Mouse (Mus musculus) mouse trophoblast stem cell (cell line): ENCODE measurements at regions not wholly inside any gene's neighbourhood (a gene's known extent, or its start where the extent isn't known, plus 50 kb on each side); places are given as distances from the start of the nearest gene placed in this dataset.

Source experiments
- in situ Hi-C, 2 experiments: fragments of 300-500 bp; cut with MseI, MboI; formaldehyde crosslinking; loops; 2 replicates in 1 of 2; 3 replicates in 1 of 2; pipeline ENCODE4 v1.15.1; 2025

GRCm38 (mm10) chr9:63896073-63896807 is 125.6 kb downstream of the Smad6 start:
- in situ Hi-C loops, result no loop called here

GRCm38 (mm10) chr9:63892235-63892971 is 129.5 kb downstream of the Smad6 start:
- in situ Hi-C loops, result no loop called here

GRCm38 (mm10) chr9:63890717-63891116 is 131.1 kb downstream of the Smad6 start:
- in situ Hi-C loops, result no loop called here

- in situ Hi-C loops, result no loop called here
Observed at GRCm38 (mm10) chr9:63889570-63889969, 131.8 kb upstream of the Smad3 start.

DNA sequence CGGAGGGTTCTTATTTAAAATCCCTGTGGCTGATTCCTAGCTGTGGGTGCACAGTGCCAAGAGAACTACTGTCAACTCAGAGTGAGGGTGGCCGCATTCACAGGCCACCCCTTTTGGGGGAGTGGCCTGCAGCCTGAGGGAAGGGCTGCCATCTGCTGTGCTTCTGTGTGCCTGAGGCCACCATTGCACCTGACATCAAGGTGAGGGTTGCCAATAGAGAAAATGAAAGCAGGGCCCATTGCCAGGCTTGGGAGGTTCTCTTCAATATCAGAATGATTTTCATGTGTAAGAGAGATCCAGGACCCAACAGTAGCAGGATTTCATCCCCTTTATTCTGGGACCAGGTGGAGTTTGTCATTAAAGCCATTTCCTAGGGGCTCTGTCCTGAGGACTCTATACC is 127.2 kb upstream of the Smad3 start:
- in situ Hi-C loops, result no loop called here

GRCm38 (mm10) chr9:63883738-63884520 is 126.1 kb upstream of the Smad3 start:
- in situ Hi-C loops, result no loop called here

- in situ Hi-C loops, result no loop called here
Observed at GRCm38 (mm10) chr9:63881692-63882091, 123.9 kb upstream of the Smad3 start.

DNA sequence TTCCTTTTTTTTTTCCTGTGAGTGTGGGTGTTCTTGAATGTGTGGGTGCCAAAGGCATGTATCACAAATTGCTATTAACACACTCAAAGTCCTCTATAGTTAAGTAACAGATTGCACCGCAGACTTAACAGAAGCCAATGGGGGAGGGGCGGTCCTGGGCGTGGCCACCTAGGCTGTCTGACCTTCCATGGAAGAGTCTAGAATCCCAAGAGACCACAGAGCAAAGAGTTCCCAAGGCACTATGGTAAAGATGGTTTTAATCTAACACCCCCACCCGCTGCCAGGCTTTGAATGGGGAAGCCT is 123.4 kb upstream of the Smad3 start:
- in situ Hi-C loops, result no loop called here

GRCm38 (mm10) chr9:63880487-63881260 is 122.9 kb upstream of the Smad3 start:
- in situ Hi-C loops, result no loop called here

- in situ Hi-C loops, result no loop called here
Observed at GRCm38 (mm10) chr9:63879710-63880428, 122.1 kb upstream of the Smad3 start.

DNA sequence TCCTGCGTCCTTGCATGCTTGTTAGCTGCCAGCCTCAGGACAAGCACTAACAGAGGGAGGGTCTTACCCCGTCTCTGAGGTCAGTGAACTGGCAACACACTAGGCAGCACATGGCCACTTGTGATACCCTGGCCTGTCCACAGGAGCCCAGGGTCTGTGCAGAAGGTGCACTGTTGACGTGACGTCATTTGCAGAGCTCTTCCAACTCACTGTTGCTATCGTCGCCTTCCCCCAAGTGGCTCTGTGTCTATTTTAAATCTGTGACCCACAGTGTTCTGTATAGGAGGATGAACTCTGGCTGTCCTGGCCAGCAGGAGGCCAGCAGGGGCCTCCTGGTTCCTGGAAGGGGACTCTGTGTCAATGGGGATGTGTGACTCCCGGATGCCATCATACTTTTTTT is 120.1 kb upstream of the Smad3 start:
- in situ Hi-C loops, result no loop called here

GRCm38 (mm10) chr9:63876886-63877285 is 119.1 kb upstream of the Smad3 start:
- in situ Hi-C loops, result no loop called here

DNA sequence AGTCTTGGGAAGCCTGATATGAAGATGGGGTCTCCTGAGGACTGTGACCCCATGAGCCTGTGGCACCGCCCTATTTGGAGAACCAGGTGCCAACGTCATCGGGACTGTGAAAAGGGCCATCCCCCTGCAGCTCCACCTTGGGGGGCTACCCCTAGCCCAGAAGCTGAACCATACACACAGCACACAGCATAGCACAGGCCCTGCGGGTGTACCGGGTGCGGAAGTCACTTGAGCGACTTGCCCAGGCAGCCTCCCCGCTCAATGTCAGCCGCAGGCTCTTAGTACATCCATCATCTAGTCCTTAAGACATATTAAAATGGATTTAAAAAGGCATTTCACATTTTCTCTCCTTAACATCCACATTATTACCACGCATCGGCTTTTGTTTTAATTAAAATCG is 118.2 kb upstream of the Smad3 start:
- in situ Hi-C loops, result no loop called here

- in situ Hi-C loops, result no loop called here
Observed at GRCm38 (mm10) chr9:63875193-63875592, 117.4 kb upstream of the Smad3 start.

DNA sequence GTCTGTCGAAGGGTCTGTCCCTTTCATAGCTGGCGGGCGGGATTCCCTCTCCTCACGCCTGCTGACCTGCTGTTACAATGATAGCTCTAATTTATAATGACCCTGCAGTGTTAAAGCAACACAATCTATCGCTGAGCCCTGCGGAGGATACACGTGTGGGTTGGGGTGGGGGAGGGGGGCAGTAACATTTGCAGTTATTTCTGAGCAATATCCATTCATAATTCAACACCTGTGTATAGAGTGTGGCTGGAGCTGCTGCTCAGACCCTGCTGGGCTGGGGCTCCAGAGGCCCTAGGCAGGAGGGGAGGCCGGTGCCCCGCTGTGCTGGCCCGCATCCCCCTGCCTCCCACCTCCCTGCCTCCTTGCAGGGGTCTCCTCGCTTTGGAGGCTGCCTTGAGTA is 106.6 kb upstream of the Smad3 start:
- in situ Hi-C loops, result no loop called here

- in situ Hi-C loops, result no loop called here
Observed at GRCm38 (mm10) chr9:63863328-63863727, 105.5 kb upstream of the Smad3 start.

- in situ Hi-C loops, result no loop called here
Observed at GRCm38 (mm10) chr9:63862427-63862826, 104.6 kb upstream of the Smad3 start.

DNA sequence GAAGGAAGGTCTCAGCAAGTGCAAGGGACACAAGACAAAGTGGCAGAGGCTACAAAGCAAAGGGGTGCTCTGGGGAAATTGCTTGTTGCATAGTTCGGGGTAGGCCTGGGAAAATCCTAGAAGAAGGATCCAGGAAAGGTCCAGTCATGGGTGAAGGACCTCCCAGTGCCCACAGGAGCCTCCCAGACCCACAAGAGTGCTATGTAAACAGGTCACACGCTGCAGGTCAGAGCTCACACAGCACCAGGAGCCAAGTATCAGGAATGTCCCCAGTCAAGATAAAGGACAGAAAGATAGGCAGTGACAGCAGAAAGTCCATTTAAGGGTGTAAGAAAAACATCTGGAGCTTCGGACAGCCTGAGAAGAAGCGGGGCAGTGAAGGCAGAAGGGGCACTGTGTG is 103.6 kb upstream of the Smad3 start:
- in situ Hi-C loops, result no loop called here

DNA sequence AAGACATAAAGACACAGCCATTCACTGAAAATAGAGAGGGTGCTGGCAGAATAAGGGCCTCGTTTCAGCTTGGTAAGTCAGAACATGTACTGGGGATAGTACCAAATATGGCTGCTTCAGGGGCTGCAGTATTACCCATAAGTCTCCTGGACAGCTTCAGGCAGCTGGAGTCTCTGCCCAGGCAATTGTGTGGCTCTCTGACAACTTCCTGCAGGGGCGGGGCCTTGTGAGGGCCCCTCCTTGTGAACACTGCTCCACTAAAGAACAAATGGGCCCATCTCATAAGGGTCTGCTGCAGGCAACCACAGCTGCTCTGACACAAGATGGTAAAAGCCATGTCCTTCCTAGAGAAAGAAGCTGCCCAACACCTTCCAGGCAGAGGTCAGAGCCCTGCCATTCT is 102.4 kb upstream of the Smad3 start:
- in situ Hi-C loops, result no loop called here

- in situ Hi-C loops, result no loop called here
Observed at GRCm38 (mm10) chr9:63856065-63856736, 98.4 kb upstream of the Smad3 start.

GRCm38 (mm10) chr9:63851809-63852208 is 94.0 kb upstream of the Smad3 start:
- in situ Hi-C loops, result no loop called here
